Mouse (Mus musculus) erythroblast, adult 5-6 weeks (primary cell): Measurements from ENCODE around the gene Slamf1. TPM values are rescaled to one million over a fixed set of nuclear protein-coding genes. Genes with fewer than 3 reads are reported as not detected.
"Not testable (repeated sequence)": the region's sequence is repeated elsewhere in the genome, so short reads cannot be mapped to it uniquely, and the experiment has no call there.

ENCODE experiments used
- ATAC-seq: replicated peaks from 2 replicates; pipeline ENCODE4 v1.8.0; 2016; ENCODE audit warnings: moderate number of reproducible peaks, mild to moderate bottlenecking, moderate TSS enrichment, inconsistent platforms; ENCODE audit not compliant: poor library complexity, low FRiP score, severe bottlenecking
- total RNA-seq, 2 experiments: library from RNA; stranded (forward) in 1 of 2; stranded (reverse) in 1 of 2; fragments of 150-400 nt in 1 of 2; fragments of 200-764, 138-1000 nt in 1 of 2; gene quantifications; 2 replicates each; pipeline versions ENCODE4 v1.2.3 to v1.2.4; 2015 to 2017; ENCODE audit warnings: low replicate concordance in 2 of 2

Slamf1 gene
- total RNA-seq, 2 experiments from 2014 or later, result 0.26 TPM; not detected in 1

- ATAC-seq, result no peak
Observed at GRCm38 (mm10) chr1:171796185-171796584, 29.3 kb downstream of the Slamf1 start.

GRCm38 (mm10) chr1:171797840-171798239 is 30.9 kb downstream of the Slamf1 start:
- no peak for ATAC-seq

- ATAC-seq, result no peak
Observed at GRCm38 (mm10) chr1:171799648-171800047, 32.7 kb downstream of the Slamf1 start.

DNA sequence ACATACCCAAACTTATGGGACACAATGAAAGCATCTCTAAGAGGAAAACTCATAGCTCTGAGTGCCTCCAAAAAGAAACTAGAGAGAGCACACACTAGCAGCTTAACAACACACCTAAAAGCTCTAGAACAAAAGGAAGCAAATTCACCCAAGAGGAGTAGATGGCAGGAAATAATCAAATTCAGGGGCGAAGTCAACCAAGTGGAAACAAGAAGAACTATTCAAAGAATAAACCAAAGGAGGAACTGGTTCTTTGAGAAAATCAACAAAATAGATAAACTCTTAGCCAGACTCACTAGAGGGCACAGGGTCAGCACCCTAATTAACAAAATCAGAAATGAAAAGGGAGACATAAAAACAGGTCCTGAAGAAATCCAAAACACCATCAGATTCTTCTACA is 44.1 kb downstream of the Slamf1 start:
- ATAC-seq, result not testable (repeated sequence)

DNA sequence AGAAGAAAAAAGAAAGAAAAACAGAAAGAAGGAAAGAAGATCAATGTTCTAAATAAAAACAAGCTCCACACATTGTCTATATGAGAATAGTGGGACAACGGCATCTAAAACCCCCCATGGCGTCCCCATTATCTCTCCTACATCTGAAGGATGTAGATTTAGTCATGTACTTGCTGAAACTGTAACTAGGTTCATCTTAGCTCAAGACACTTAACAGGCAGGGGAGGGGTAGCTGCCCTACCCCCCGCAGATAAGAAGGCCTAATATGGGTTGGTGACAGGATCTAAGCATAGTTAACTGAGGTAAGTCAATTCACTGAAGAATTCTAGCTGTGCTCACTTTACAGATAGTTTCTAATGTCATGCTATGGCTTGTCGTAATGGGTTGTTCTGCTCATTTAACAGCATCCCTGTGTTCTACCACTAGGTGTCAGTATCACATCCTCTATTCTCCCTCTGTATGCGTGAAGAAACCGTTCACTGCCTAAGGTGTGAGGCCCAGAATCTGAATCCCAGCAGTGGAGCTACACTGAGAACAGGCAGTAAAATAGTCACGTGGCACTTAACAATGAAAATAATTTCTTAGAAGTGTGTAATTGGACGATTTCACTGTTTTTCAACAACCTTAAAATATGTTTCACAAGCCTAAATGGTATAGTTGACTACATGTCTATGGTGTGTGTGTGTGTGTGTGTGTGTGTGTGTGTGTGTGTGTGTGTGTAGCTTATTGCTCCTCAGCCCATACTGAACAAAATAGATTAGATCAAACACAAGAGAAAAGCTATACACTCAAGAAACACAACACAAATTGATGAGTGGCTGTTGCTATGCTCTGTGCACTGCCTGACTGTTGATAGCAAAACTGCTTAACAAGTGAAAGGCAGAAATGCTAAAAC is 48.9 kb downstream of the Slamf1 start:
- peak; percentile 73 for ATAC-seq

DNA sequence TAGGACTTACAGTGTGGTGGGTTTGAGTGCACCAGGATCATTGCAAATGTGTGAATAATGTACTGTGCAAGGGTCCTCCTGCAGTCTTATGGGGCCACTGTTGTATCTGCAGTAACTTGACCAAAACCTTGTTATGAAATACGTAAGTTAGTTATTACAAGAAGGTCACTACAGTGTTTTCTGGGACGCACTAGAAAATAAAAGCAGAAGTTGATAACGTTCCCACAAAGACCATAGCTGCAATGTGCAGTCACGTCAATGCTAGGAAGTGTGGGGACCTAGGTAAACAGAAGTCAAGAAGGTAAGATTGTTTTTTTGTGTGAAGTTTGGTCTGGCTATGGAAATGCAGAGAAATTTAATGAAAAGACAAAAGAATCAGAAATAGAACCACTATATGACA is 50.1 kb downstream of the Slamf1 start:
- no peak for ATAC-seq

- no peak for ATAC-seq
Observed at GRCm38 (mm10) chr1:171821331-171821730, 54.4 kb downstream of the Slamf1 start.

GRCm38 (mm10) chr1:171825462-171825861 is 58.5 kb downstream of the Slamf1 start:
- ATAC-seq, result no peak

DNA sequence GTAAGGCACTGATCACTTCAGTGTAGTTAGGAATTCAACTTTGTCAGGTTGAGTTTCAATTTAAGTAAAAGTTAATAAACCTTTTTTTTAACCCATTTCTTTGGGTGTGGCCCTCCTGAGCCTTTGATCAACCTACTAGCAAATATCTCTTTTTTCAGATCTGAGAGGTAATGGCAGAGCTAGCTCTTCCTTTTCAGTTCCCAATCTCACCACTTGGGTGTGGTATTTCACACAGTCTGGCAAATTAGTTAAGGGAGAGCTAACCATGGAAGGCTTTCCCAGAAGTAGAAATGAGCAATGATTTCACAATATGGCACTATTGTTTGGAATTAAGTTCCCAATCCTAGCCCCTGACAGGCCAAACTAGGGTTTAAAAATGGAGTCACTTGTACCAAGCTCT is 59.2 kb downstream of the Slamf1 start:
- no peak for ATAC-seq

GRCm38 (mm10) chr1:171827674-171828073 is 60.7 kb downstream of the Slamf1 start:
- no peak for ATAC-seq

- ATAC-seq, result no peak
Observed at GRCm38 (mm10) chr1:171839488-171839887, 72.6 kb downstream of the Slamf1 start, which contains the start of gene Cd84. Gene Cd84 (plus strand): TSS chr1:171839697.

DNA sequence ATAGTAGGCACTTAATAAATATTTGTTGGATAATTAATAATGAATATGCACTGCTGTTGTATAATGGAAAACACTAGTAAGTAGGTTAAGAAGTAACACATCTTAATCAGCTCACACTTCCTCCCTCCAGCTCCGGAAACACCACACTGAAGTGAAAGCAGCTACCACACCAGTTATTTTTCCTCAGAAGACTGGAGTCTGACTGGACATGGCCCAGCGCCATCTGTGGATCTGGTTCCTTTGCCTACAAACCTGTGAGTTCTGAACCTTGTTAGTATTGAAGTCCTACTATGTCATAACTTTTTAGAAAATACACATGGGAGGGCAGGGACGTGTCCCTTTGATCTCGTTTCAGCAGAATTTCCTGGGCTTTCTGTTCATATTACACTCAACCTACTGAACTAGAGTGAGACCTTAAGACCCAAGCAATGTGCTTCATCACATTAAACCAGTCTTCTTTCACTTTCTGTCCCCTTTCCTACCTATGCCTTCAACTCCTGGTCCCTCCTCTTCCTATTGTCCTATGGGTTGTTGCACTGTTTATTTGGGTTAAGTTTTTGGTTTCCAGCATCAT is 73.6 kb downstream of the Slamf1 start:
- ATAC-seq, result no peak

DNA sequence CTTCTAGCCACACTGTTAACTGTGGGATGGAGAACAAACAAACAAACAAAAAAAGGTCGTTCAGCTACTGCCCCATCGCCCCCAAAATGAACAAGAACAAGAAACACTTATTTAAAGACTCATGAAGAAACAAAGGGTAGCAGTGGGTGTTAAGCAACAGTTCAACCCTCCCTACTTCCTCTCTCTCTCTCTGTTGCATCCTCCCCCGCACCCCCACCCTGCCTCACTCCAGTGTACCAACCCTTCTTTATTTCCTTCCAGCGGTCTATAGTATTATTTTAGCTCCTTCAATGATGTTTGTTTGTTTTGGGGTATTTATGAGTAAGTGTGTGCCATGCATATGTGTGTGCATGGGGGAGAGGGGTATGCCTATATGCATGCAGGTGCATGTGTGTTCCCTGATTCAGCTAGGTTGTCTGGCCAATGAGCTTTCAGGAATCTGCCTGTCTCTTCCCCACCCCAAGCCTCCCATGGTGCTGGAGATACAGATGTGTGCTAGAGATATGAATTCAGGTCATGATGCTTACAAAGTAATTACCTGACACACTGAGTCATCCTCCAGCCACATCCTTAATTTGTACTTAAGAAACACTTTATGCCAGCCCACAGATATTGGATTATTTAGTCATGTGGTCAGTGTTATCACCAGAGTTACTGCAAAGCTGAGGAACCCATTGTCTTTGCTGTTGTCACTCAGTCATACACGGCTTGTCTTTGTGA is 78.3 kb downstream of the Slamf1 start:
- ATAC-seq, result no peak

- no peak for ATAC-seq
Observed at GRCm38 (mm10) chr1:171848201-171848600, 81.3 kb downstream of the Slamf1 start.

- ATAC-seq, result no peak
Observed at GRCm38 (mm10) chr1:171848757-171849156, 81.8 kb downstream of the Slamf1 start.

GRCm38 (mm10) chr1:171849454-171849853 is 82.5 kb downstream of the Slamf1 start:
- ATAC-seq, result no peak

Other genes with a start within 250 kb of the Slamf1 start
- not detected in 2 replicates for gene Itln1, start 231.8 kb upstream of the Slamf1 start, total RNA-seq (2015; ENCODE audit: low replicate concordance)
- not detected in 2 replicates for gene Itln1, start 231.8 kb upstream of the Slamf1 start, total RNA-seq (2017; ENCODE audit: low replicate concordance)
- 2.3 and 3.1 TPM in 2 replicates for gene Cd244a, start 207.9 kb upstream of the Slamf1 start, total RNA-seq (2015; ENCODE audit: low replicate concordance)
- 5.2 and 8.3 TPM in 2 replicates for gene Cd244a, start 207.9 kb upstream of the Slamf1 start, total RNA-seq (2017; ENCODE audit: low replicate concordance)
- gene Ly9, start 159.7 kb upstream of the Slamf1 start, total RNA-seq (2015; ENCODE audit: low replicate concordance), result 7.1 and 8.8 TPM in 2 replicates
- gene Ly9, start 159.7 kb upstream of the Slamf1 start, total RNA-seq (2017; ENCODE audit: low replicate concordance), result 5.8 and 10.0 TPM in 2 replicates
- gene Slamf7, start 114.1 kb upstream of the Slamf1 start, total RNA-seq (2015; ENCODE audit: low replicate concordance), result 3.3 and 10.7 TPM in 2 replicates
- gene Slamf7, start 114.1 kb upstream of the Slamf1 start, total RNA-seq (2017; ENCODE audit: low replicate concordance), result 1.4 TPM in 1 of 2 replicates, not detected in the other
- 52.2 and 60.3 TPM in 2 replicates for gene Cd48, start 85.1 kb upstream of the Slamf1 start, total RNA-seq (2015; ENCODE audit: low replicate concordance)
- 24.8 and 27.7 TPM in 2 replicates for gene Cd48, start 85.1 kb upstream of the Slamf1 start, total RNA-seq (2017; ENCODE audit: low replicate concordance)
- 20.3 and 22.1 TPM in 2 replicates for gene Cd84, start 72.6 kb downstream of the Slamf1 start, total RNA-seq (2015; ENCODE audit: low replicate concordance)
- gene Cd84, start 72.6 kb downstream of the Slamf1 start, total RNA-seq (2017; ENCODE audit: low replicate concordance), result 23.7 and 25.0 TPM in 2 replicates
- 2.9 and 3.1 TPM in 2 replicates for gene Gm10521, start 128.5 kb downstream of the Slamf1 start, total RNA-seq (2015; ENCODE audit: low replicate concordance)
- 2.4 and 2.7 TPM in 2 replicates for gene Gm10521, start 128.5 kb downstream of the Slamf1 start, total RNA-seq (2017; ENCODE audit: low replicate concordance)
- gene Slamf6, start 150.4 kb downstream of the Slamf1 start, total RNA-seq (2015; ENCODE audit: low replicate concordance), result 19.2 TPM in 1 of 2 replicates, not detected in the other
- 0.56 and 4.4 TPM in 2 replicates for gene Slamf6, start 150.4 kb downstream of the Slamf1 start, total RNA-seq (2017; ENCODE audit: low replicate concordance)